Mouse (Mus musculus) erythroid progenitor cell, adult 5-6 weeks (primary cell): ENCODE data around the gene Prkaca. TPM values are rescaled to one million over a fixed set of nuclear protein-coding genes. Genes with fewer than 3 reads are reported as not detected.
A peak's percentile ranks its signal among the peaks of the same experiment; 100 is the strongest.

Experiments used
- ATAC-seq: replicated peaks from 2 replicates; pipeline ENCODE4 v1.8.0; 2016; ENCODE audit warnings: moderate number of reproducible peaks, mild to moderate bottlenecking, moderate TSS enrichment, inconsistent platforms; ENCODE audit not compliant: poor library complexity, low FRiP score, severe bottlenecking
- total RNA-seq, 2 experiments: library from RNA; stranded (forward) in 1 of 2; stranded (reverse) in 1 of 2; fragments of 150-400 nt in 1 of 2; fragments of 186-747, 209-891 nt in 1 of 2; gene quantifications; 2 replicates each; pipeline versions ENCODE4 v1.2.3 to v1.2.4; 2015 to 2017; ENCODE audit warnings: low replicate concordance in 2 of 2

The Prkaca gene
- total RNA-seq, 2 experiments from 2014 or later: 13.0 to 17.2 TPM

DNA sequence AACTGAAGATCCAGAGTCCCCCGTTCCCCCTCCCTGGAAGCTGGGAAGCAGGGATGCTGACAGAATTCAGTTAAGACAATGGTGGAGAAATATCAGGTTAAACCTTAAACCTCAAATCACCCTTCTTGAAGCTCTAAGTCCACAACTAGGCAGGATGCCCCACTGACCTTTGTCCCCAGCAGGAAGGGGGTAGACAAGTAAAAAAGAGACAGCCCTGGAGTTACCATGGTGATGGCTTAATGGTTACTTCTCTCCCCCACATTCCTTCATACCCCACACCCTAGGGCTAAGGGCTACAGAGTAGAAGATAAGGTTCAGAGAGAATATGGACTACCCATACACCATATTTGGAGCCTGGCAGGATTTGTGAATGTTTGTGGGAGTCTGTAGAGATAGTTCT, 50.8 kb downstream of the Prkaca start:
- ATAC-seq: no peak

DNA sequence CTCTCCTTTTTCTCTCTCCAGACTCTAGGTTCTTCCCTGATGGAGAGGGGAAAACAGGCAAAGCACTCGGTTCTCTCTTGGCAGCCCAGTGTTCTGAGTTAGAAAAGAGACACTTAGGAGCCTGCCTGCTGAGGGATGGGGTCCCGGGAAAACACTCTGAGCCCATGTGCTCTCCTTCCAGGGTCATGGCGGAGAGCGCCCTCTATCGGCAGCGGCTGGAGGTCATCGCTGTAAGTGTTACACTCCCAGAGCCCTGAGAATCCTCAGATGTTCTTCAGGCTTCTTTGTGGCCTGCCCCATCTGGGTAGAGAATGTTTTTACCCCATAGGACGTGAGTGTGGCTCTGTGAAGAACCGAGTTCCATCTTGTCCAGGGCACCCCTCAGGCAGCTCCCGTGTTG, 51.4 kb downstream of the Prkaca start:
- ATAC-seq: peak; percentile 52; the same call in 1 of the 2 replicates

DNA sequence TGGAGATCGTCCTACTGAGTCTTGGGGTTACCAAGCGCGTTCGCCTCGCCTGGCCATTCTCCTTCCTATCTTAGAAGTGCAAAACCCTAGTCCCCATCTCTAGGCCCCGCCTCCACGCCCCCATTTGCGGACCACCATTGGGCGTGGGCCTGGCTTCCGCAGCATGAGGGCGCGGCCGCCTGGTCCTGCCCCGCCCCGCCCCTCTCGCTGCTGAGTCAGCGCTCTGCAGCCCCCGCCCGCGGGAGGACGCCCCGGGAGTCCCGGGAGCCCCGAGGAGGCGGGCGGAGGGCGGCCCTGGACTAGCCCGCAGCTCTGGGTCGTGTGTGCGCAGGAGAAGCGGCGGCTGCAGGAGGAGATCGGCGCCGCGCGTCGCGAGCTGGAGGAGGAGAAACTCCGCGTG, 53.1 kb downstream of the Prkaca start:
- ATAC-seq: no peak

DNA sequence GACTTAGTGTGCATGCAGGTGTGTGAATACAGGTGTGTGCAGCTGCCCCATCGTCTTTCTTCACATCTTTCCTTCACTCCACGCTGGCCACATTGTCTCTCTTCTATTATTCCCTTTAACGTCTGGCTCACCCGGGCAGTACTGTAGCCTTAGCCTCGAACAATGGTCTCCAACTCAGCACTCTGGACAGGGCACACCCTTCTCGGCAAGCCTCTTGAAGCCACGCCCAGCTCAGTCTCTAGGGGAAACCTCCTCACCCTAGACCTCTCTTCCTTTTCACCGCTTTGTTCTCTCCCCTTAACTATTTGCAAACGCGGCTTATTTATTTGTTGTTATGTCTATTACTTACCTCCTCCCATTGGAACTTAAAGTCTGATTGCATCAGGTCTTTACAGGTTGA, 54.7 kb downstream of the Prkaca start:
- no peak for ATAC-seq

DNA sequence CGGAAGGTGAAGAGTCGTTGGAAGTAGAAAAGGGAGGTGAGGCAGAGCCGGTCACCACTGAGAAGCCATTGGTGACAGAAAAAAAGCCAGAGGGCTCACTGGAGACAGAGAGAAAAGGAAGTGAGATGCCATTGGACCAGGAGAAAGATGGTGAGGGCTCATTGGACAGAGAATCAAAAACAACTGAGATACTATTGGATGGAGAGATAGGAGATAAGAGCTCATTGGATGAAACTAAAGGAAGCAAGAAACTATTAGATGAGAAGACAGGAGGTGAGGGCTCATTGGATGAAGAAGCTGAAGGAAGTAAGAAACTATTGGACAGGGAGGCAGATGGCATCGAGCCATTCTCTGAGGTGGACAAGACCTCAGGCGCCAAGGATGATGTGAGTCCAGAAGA, 56.5 kb downstream of the Prkaca start:
- no peak for ATAC-seq

DNA sequence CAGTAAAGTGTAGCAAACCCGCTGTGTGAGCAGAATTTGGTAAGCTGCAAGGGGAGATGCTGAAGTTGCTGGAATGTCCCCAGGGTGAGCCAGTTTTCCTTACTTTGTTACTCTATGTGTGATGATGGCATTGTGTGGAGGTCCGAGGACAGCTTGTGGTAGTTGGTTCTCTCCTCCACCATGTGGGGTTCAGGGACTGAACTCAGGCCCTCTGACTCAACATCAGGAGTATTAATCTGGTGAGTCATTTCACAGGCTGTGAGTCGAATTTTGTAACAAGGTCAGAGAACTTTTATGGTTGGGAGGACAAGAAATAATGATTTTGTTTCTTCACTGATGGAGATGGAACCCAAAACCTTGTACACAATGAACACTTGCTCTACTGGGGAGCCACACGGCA, 60.0 kb downstream of the Prkaca start:
- ATAC-seq: no peak

DNA sequence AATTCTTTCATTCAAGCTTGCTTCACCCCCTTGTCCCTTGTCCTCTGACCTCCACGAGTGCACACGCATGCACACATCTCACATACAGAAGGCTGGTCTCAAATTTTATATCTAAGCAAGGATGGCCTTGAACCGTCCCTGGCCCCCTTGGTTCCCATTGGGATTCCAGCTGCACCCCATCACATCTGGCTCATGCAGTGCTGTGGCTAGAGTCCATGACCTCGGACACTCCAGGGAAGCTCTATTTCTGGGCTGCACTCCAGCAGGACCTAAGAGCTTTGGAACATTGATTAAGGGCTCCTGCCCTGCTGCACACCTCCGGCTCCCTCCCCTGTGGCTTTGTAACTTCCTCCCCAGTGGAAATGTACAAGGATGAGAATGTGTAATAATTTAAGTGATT, 65.2 kb downstream of the Prkaca start:
- ATAC-seq: no peak

DNA sequence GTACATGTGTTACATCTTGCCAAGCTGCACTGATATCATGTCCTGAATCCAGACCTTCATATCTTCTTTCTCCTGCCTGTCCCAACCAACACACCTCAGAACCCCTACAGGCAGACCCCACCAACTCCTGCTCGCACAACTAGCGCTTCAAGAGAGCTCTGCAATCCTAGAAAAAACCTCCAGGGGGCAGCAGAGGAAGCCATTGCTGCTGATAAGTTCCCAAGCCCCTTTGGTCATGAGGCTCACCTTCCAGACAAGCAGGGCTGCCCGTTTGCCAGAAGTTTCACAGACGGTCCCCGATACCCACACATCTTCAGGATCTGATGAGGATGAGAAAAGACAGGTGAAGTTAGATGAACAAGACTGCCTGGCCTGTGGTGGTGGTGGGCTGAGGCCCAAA, 66.3 kb downstream of the Prkaca start:
- ATAC-seq: 0 out of 2 replicates have a peak, but pooled peaks have one; percentile 40

DNA sequence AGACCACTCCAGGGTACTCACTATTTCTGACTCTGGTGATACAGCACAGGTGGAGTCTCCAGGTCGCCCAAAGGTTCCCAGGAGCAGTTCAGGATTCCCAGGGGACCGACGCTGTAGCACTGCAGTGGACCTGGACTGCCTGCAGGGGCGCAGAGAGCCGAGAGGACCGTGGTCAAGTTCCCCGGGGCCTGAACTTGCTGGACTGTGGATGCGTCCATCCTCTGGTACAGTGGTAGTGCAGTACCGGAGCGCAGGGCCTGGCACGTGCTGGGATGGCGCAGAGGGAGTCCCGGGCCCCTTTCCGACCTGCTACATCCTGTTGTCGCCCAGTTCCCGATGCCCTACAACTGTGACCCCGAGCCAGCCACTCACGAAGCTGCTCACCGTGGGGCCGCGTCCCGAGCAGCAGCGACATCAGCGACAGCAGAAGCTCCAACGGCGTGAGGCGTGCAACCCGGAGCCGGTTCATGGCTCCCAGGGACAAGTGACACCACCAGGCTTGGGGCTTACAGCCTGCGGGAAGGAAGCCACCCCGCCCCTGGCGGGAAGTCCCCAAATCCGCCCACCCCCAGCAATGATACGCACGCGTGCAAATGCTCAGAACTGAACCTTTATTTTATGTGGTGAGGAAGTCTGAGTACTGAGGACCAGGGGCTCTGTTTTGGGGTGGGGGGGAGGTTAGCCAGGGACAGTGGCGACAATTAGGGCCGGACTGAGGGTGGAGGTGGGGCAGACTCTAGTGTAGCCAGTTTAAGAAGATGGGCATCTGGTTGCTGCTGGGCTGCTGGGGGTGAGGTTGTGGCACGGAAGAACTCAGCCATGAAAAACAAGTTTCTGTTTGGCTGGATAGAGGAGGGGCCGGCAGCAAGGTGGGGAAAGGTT, 69.5 kb downstream of the Prkaca start, which contains the start of gene Il27ra:
TSS of gene Il27ra (minus strand) at position 524 of the 882 bp plus-strand sequence.
- peak; percentile 56; the same call in 1 of the 2 replicates for ATAC-seq

DNA sequence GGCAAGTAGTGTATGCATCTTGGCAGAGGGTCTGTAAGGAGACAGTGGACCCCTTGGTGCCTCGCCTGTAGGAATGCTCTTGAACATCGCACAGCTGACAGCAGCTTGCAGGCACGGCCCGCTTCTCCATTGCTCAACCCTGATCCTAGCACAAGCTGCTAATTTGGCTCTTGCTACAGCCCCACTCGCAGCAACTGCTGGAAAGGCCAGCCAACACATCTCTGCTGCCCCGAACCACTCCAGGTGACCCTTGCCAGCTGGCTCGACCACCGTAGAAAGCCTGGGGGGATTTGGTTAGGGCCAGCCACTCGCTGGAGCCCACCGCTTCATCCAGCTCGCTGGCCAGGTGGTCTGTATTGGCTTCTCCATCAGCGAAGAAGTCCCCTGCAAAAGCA, 70.2 kb downstream of the Prkaca start:
- ATAC-seq: no peak

DNA sequence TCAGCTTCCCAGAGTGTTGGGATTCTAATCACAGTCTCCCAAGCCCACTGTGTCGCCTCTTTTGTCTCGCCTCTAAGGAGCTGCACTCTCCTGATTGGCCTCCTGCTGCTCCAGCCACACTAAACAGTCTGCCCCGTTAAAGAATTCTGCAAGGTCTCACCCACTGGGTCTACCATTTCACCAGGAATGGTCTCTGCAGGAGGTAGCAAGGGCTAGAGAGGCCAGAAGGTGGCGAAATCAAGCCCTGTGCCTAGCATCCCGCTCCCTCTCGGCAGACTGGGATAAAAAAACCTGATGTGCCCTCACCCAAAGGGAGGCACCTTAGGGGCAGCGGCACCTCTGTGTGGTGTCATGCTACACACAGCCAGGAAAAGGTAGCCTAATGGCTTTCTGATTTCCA, 71.3 kb downstream of the Prkaca start:
- no peak for ATAC-seq

DNA sequence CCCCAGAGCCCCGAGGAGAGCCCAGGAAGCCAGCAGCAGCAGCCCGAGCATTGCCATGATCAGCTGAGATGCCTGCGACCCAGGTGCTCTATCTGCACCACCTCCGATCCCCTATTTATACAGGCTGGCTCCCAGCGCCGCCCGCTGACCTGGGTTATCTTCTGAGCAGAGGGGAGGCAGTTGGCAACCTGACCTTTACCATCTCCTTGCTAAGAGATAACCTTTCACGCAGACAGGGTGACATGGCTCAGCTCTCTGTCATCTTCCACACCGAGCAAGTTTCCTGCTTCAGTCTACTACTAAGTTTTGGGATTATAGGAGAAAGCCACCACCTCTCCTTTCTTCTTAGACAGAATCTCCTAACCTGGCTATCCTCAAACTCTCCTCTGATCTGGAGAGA, 72.1 kb downstream of the Prkaca start, which contains the start of gene Rln3:
TSS of gene Rln3 (minus strand) at position 101 of the 400 bp plus-strand sequence.
- no peak for ATAC-seq

Other genes starting within 250 kb of the Prkaca start
- 34.8 and 54.8 TPM in 2 replicates for gene Adgre5, start 231.7 kb upstream of the Prkaca start, total RNA-seq (2015; ENCODE audit: low replicate concordance)
- 28.8 and 29.0 TPM in 2 replicates for gene Adgre5, start 231.7 kb upstream of the Prkaca start, total RNA-seq (2017; ENCODE audit: low replicate concordance)
- gene Adgrl1, start 72.9 kb upstream of the Prkaca start, total RNA-seq (2015; ENCODE audit: low replicate concordance): 0.84 and 7.6 TPM in 2 replicates
- gene Adgrl1, start 72.9 kb upstream of the Prkaca start, total RNA-seq (2017; ENCODE audit: low replicate concordance): 0.26 and 0.30 TPM in 2 replicates
- gene Gm10644, start 17.8 kb upstream of the Prkaca start, total RNA-seq (2015; ENCODE audit: low replicate concordance): not detected in 2 replicates
- gene Gm10644, start 17.8 kb upstream of the Prkaca start, total RNA-seq (2017; ENCODE audit: low replicate concordance): 1.0 TPM in 1 of 2 replicates, not detected in the other
- 188 and 195 TPM in 2 replicates for gene Asf1b, start 17.5 kb upstream of the Prkaca start, total RNA-seq (2015; ENCODE audit: low replicate concordance)
- gene Asf1b, start 17.5 kb upstream of the Prkaca start, total RNA-seq (2017; ENCODE audit: low replicate concordance): 120 and 123 TPM in 2 replicates
- 114 and 119 TPM in 2 replicates for gene Samd1, start 24.7 kb downstream of the Prkaca start, total RNA-seq (2015; ENCODE audit: low replicate concordance)
- 51.6 and 80.9 TPM in 2 replicates for gene Samd1, start 24.7 kb downstream of the Prkaca start, total RNA-seq (2017; ENCODE audit: low replicate concordance)
- gene 1700067K01Rik, start 28.5 kb downstream of the Prkaca start, total RNA-seq (2015; ENCODE audit: low replicate concordance): 1.8 and 10.5 TPM in 2 replicates
- gene 1700067K01Rik, start 28.5 kb downstream of the Prkaca start, total RNA-seq (2017; ENCODE audit: low replicate concordance): 2.6 and 4.7 TPM in 2 replicates
- gene 2210011C24Rik, start 39.2 kb downstream of the Prkaca start, total RNA-seq (2015; ENCODE audit: low replicate concordance): not detected in 2 replicates
- gene 2210011C24Rik, start 39.2 kb downstream of the Prkaca start, total RNA-seq (2017; ENCODE audit: low replicate concordance): not detected in 2 replicates
- gene Palm3, start 48.5 kb downstream of the Prkaca start, total RNA-seq (2015; ENCODE audit: low replicate concordance): not detected in 2 replicates
- gene Palm3, start 48.5 kb downstream of the Prkaca start, total RNA-seq (2017; ENCODE audit: low replicate concordance): not detected in 2 replicates
- 1.4 TPM in 1 of 2 replicates, not detected in the other for gene Il27ra, start 69.6 kb downstream of the Prkaca start, total RNA-seq (2015; ENCODE audit: low replicate concordance)
- gene Il27ra, start 69.6 kb downstream of the Prkaca start, total RNA-seq (2017; ENCODE audit: low replicate concordance): 0.51 and 0.61 TPM in 2 replicates
- gene Rln3, start 72.0 kb downstream of the Prkaca start, total RNA-seq (2015; ENCODE audit: low replicate concordance): not detected in 2 replicates
- gene Rln3, start 72.0 kb downstream of the Prkaca start, total RNA-seq (2017; ENCODE audit: low replicate concordance): not detected in 2 replicates
- gene Gm10643, start 92.1 kb downstream of the Prkaca start, total RNA-seq (2015; ENCODE audit: low replicate concordance): 1.1 TPM in 1 of 2 replicates, not detected in the other
- 0.77 and 1.2 TPM in 2 replicates for gene Gm10643, start 92.1 kb downstream of the Prkaca start, total RNA-seq (2017; ENCODE audit: low replicate concordance)
- 7.2 and 14.7 TPM in 2 replicates for gene Rfx1, start 93.8 kb downstream of the Prkaca start, total RNA-seq (2015; ENCODE audit: low replicate concordance)
- gene Rfx1, start 93.8 kb downstream of the Prkaca start, total RNA-seq (2017; ENCODE audit: low replicate concordance): 2.5 and 8.5 TPM in 2 replicates
- 8.8 and 17.7 TPM in 2 replicates for gene Dcaf15, start 131.8 kb downstream of the Prkaca start, total RNA-seq (2015; ENCODE audit: low replicate concordance)
- 11.9 and 13.6 TPM in 2 replicates for gene Dcaf15, start 131.8 kb downstream of the Prkaca start, total RNA-seq (2017; ENCODE audit: low replicate concordance)
- not detected in 2 replicates for gene Podnl1, start 153.0 kb downstream of the Prkaca start, total RNA-seq (2015; ENCODE audit: low replicate concordance)
- 0.13 and 1.1 TPM in 2 replicates for gene Podnl1, start 153.0 kb downstream of the Prkaca start, total RNA-seq (2017; ENCODE audit: low replicate concordance)
- 2.1 and 4.3 TPM in 2 replicates for gene Cc2d1a, start 174.9 kb downstream of the Prkaca start, total RNA-seq (2015; ENCODE audit: low replicate concordance)
- gene Cc2d1a, start 174.9 kb downstream of the Prkaca start, total RNA-seq (2017; ENCODE audit: low replicate concordance): 1.3 and 17.9 TPM in 2 replicates
- not detected in 2 replicates for gene 4930432K21Rik, start 175.0 kb downstream of the Prkaca start, total RNA-seq (2015; ENCODE audit: low replicate concordance)
- gene 4930432K21Rik, start 175.0 kb downstream of the Prkaca start, total RNA-seq (2017; ENCODE audit: low replicate concordance): 0.51 TPM in 1 of 2 replicates, not detected in the other
- not detected in 2 replicates for gene Nanos3, start 212.2 kb downstream of the Prkaca start, total RNA-seq (2015; ENCODE audit: low replicate concordance)
- not detected in 2 replicates for gene Nanos3, start 212.2 kb downstream of the Prkaca start, total RNA-seq (2017; ENCODE audit: low replicate concordance)